Mouse (Mus musculus) ES-E14 (cell line): Measurements from ENCODE around the gene Trim30b. TPM values are rescaled to one million over a fixed set of nuclear protein-coding genes. Genes with fewer than 3 reads are reported as not detected.
A peak's percentile ranks its signal among the peaks of the same experiment; 100 is the strongest.
"Not testable (repeated sequence)": the region's sequence is repeated elsewhere in the genome, so short reads cannot be mapped to it uniquely, and the experiment has no call there.

Experiments
- DNase-seq: peaks from one replicate; pipeline ENCODE4 v3.0.0-alpha.2; 2013; ENCODE audit warnings: low read depth, low spot score
- H3K27ac ChIP-seq: 2 replicates; pipeline ENCODE4 v1.5.1; 2012; ENCODE audit warnings: low read depth, mild to moderate bottlenecking, low read length, moderate library complexity, mixed read lengths; ENCODE audit not compliant: poor library complexity, insufficient read depth, severe bottlenecking
- H3K36me3 ChIP-seq: 2 replicates; pipeline ENCODE4 v1.6.1; 2012; ENCODE audit warnings: mild to moderate bottlenecking, low read length, moderate library complexity, mixed read lengths; ENCODE audit not compliant: control insufficient read depth, poor library complexity, insufficient read depth, severe bottlenecking
- H3K4me1 ChIP-seq, 2 experiments: fragments of 150-350 bp in 1 of 2; sonication (generic) in 1 of 2; 2 replicates each; pipeline ENCODE4 v1.6.1; 2012; ENCODE audit warnings: low read length in 2 of 2, mild to moderate bottlenecking in 1 of 2, mixed read lengths in 1 of 2; ENCODE audit not compliant: control insufficient read depth in 2 of 2, insufficient read depth in 2 of 2, poor library complexity in 1 of 2
- H3K4me3 ChIP-seq, 2 experiments: fragments of 150-350 bp in 1 of 2; sonication (generic) in 1 of 2; 2 replicates each; pipeline ENCODE4 v1.5.1; 2012; ENCODE audit warnings: low read length in 2 of 2, low read depth in 1 of 2, mild to moderate bottlenecking in 1 of 2, mixed read lengths in 1 of 2; ENCODE audit not compliant: insufficient read depth in 1 of 2, poor library complexity in 1 of 2, severe bottlenecking in 1 of 2
- H3K9ac ChIP-seq: 2 replicates; pipeline ENCODE4 v1.6.1; 2012; ENCODE audit warnings: low read depth, mild to moderate bottlenecking, low read length, mixed read lengths; ENCODE audit not compliant: poor library complexity, insufficient read depth, severe bottlenecking
- H3K9me3 ChIP-seq: fragments of 150-350 bp; sonication (generic); 2 replicates; pipeline ENCODE4 v1.6.1; 2012; ENCODE audit warnings: low read depth, mild to moderate bottlenecking, low read length; ENCODE audit not compliant: control insufficient read depth, insufficient read depth
- CHD2 ChIP-seq: IDR thresholded peaks from 2 replicates; pipeline ENCODE4 v1.6.1; 2014; ENCODE audit warnings: mild to moderate bottlenecking, low read depth, low read length, inconsistent platforms
- HCFC1 ChIP-seq: IDR thresholded peaks from 2 replicates; pipeline ENCODE4 v1.6.1; 2012; ENCODE audit warnings: low read length, inconsistent platforms, borderline replicate concordance; ENCODE audit not compliant: insufficient read depth
- MAFK ChIP-seq: IDR thresholded peaks from 2 replicates; pipeline ENCODE4 v1.6.1; 2014; ENCODE audit warnings: mild to moderate bottlenecking, low read depth, low read length, inconsistent platforms; ENCODE audit not compliant: insufficient read depth
- ZC3H11A ChIP-seq: IDR thresholded peaks from 2 replicates; pipeline ENCODE4 v1.6.1; 2012; ENCODE audit warnings: low read depth, mild to moderate bottlenecking, inconsistent platforms, low read length, borderline replicate concordance
- ZNF384 ChIP-seq: IDR thresholded peaks from 2 replicates; pipeline ENCODE4 v1.6.1; 2012; ENCODE audit warnings: low read depth, low read length, inconsistent platforms
- in situ Hi-C, 2 experiments: fragments of 600-800 bp; cut with MboI; formaldehyde crosslinking; loops; one replicate each; pipeline ENCODE4 v1.15.1; 2025; ENCODE audit warnings: low sequenced_read_pairs in 2 of 2, inconsistent platforms in 1 of 2; ENCODE audit not compliant: unreplicated experiment in 2 of 2
- total RNA-seq: library from RNA; depleted of rRNA; stranded (reverse); fragments of 300-350 nt; gene quantifications from 2 replicates; pipeline ENCODE4 v1.2.3, GENCODE M21; 2012

Trim30b gene
- total RNA-seq, 1 experiment = not detected

GRCm38 (mm10) chr7:104366339-104366738, 3.3 kb downstream of the Trim30b start:
- Histone ChIP-seq H3K36me3 (no peaks in the 10 kb centered on the region), H3K27ac (no peak overlapping the region), H3K4me3 (no peak overlapping the region), H3K9me3 (no peaks in the 10 kb centered on the region), H3K9ac (no peak overlapping the region), H3K4me1 (no peaks in the 10 kb centered on the region)
- in situ Hi-C loops = no loop called here
- no peak for DNase-seq
- TF ChIP-seq ZNF384 (no peak), MAFK (no peak), HCFC1 (no peak), CHD2 (no peak), ZC3H11A (no peak)

DNA sequence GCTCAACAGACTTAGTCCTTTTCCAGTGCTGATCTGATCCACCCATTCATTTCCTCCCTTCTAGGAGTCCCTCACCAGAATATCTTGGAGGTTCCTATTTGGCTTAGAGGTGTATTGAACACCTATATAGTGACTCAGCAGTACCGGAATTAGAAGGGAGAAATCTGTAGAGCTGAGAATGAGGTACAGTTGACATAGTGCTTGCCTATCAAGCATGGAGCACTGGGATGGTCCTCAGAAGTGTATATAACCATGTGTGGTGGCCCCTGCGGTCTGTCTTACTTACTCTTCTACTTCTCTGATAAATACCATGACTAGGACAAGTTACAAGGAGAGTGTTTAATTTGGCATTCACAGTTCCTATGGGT, 16.1 kb downstream of the Trim30b start:
- Histone ChIP-seq H3K4me1 (peaks cover 0 to 3% of the 10 kb centered on the region in 2 experiments; a peak in 1 of 4 replicates), H3K27ac (no peak overlapping the region), H3K4me3 (no peak overlapping the region), H3K9ac (no peak overlapping the region), H3K36me3 (no peaks in the 10 kb centered on the region), H3K9me3 (no peaks in the 10 kb centered on the region)
- TF ChIP-seq MAFK (no peak), HCFC1 (no peak), CHD2 (no peak), ZC3H11A (no peak), ZNF384 (no peak)
- DNase-seq = no peak
- in situ Hi-C loops = no loop called here

GRCm38 (mm10) chr7:104352717-104353599, 16.7 kb downstream of the Trim30b start, which contains the start of gene Trim12c:
Gene Trim12c (minus strand): TSS chr7:104353362.
- H3K9ac ChIP-seq = no peak within 1 kb of the TSS
- peak within 1 kb of the TSS; percentile 55 to 68 for H3K4me3 ChIP-seq
- H3K27ac ChIP-seq = no peak within 1 kb of the TSS
- no peaks in the 10 kb centered on the region for H3K9me3 ChIP-seq
- TF ChIP-seq CHD2 = no peak
- TF ChIP-seq ZC3H11A = no peak
- TF ChIP-seq ZNF384 = no peak
- TF ChIP-seq MAFK = no peak
- no peak for TF ChIP-seq HCFC1
- H3K36me3 ChIP-seq = no peaks in the 10 kb centered on the region
- in situ Hi-C loops = no loop called here
- DNase-seq = peak; percentile 49
- peaks cover 0 to 3% of the 10 kb centered on the region in 2 experiments; a peak in 1 of 4 replicates for H3K4me1 ChIP-seq

DNA sequence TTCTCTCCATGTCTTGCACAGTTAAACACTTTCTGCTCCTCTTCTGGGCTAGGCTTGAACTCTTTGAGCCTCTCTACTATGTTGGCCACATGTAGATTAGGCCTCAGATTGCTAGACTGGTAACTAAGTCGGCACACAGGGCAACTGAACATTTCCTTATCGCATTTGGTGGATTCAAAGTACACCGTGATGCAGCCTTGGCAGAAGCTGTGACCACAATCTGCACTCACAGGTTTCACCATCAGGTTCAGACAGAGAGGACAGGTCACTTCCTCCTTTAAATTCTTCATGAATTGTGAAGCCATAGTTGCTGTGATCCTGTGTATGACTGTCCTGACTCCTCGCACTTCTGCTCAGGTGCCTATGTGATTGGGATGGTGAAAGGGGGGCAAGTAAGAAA, 21.6 kb downstream of the Trim30b start:
- not testable (repeated sequence) for H3K4me3 ChIP-seq, H3K27ac ChIP-seq, H3K9me3 ChIP-seq, H3K9ac ChIP-seq, DNase-seq, H3K36me3 ChIP-seq, H3K4me1 ChIP-seq
- in situ Hi-C loops = loop anchor here in 1 of 2 experiments (25.0 kb wide), 1 partner anchor 111 kb away; the partner anchor contains the start of gene Trim34a

DNA sequence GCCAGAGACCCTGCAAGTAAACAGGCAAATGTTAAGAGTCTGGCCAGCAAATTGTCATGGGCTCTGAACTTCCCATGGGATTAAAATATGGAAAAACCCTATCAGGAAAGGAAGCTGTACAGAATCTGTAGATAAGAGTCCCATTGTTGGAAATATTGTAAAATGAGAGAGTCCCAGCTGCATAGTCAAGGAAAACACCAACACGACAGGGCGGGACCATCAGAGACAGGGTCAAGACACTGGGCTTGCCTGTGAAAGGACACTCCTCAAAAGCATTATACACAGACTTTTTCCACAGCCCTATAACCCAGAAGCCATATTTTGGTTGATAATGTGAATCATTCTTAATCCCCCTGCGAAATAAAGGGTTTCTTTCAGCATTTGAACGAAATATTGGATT, 28.9 kb downstream of the Trim30b start:
- DNase-seq, H3K4me3 ChIP-seq, H3K9me3 ChIP-seq, H3K4me1 ChIP-seq, H3K36me3 ChIP-seq, H3K9ac ChIP-seq, H3K27ac ChIP-seq: not testable (repeated sequence)
- in situ Hi-C loops = loop anchor here in 1 of 2 experiments (25.0 kb wide), 1 partner anchor 103 kb away; the partner anchor contains the start of gene Trim34a

- in situ Hi-C loops = loop anchor here in 1 of 2 experiments (25.0 kb wide), 1 partner anchor 98 kb away; the partner anchor contains the start of gene Trim34a
- H3K4me3 ChIP-seq = not testable (repeated sequence)
Observed at GRCm38 (mm10) chr7:104335547-104335946, 34.1 kb downstream of the Trim30b start.

GRCm38 (mm10) chr7:104329171-104329570, 40.5 kb downstream of the Trim30b start, which contains the start of gene Trim34b:
Gene Trim34b (plus strand): TSS chr7:104329471.
- in situ Hi-C loops = loop anchor here in 1 of 2 experiments (25.0 kb wide), 1 partner anchor 92 kb away; the partner anchor contains the start of gene Trim34a
- H3K9ac ChIP-seq, H3K9me3 ChIP-seq, H3K27ac ChIP-seq, DNase-seq, H3K36me3 ChIP-seq, H3K4me3 ChIP-seq, H3K4me1 ChIP-seq: not testable (repeated sequence)

More at GRCm38 (mm10) chr7:104335547-104335946, 34.1 kb downstream of the Trim30b start:
- H3K9me3 ChIP-seq, H3K9ac ChIP-seq, DNase-seq, H3K36me3 ChIP-seq, H3K4me1 ChIP-seq, H3K27ac ChIP-seq: not testable (repeated sequence)
